ENCODE assay signal across 8 mouse cellular contexts in the genomic region with DNA sequence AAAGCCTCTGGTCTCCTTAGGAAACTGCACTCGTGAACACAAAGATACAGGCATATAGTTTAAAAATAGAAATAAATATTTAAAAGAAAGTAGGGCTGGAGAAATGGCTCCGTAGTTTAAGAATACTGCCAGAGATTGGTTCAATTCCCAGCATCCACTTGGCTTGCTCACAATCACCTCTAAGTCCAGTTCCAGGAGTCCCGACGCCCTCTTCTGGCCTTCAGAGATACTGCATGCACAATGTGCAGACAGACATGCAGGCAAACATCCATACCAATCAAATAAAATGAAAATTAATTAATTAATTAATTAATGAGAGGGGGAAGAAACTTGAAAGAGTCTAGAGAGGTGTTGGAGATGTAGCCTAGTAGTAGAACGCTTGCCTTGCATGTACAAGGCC.
A peak's percentile ranks its signal among the peaks of the same experiment; 100 is the strongest.
DNase-seq lines count a peak whose midpoint lies in the region; ATAC-seq lines count a peak whose summit lies in the region.

No protein-coding gene starts in this region.

- no peak overlapping the region for H3K4me2 ChIP-seq in hindbrain, embryonic 11.5 days (replicated peaks; ENCODE audit: low read depth, low read length)
- H3K4me2 ChIP-seq in hindbrain, embryonic 12.5 days (replicated peaks), result no peak overlapping the region
- peak overlapping the region; percentile 70; the same call in 1 of the 2 replicates for H3K4me2 ChIP-seq in embryonic facial prominence, embryonic 13.5 days
- H3K4me2 ChIP-seq in stomach, embryonic 15.5 days, result no peak overlapping the region

- no peaks in the 10 kb centered on the region for H3K36me3 ChIP-seq in hindbrain, embryonic 11.5 days (ENCODE audit: control insufficient read depth, insufficient read depth, low read length)
- no peaks in the 10 kb centered on the region for H3K36me3 ChIP-seq in hindbrain, embryonic 12.5 days
- H3K36me3 ChIP-seq in embryonic facial prominence, embryonic 13.5 days, result peaks cover 1% of the 10 kb centered on the region; the same call in 1 of the 2 replicates
- H3K36me3 ChIP-seq in stomach, embryonic 15.5 days, result no peaks in the 10 kb centered on the region

- ATAC-seq in hindbrain, embryonic 11.5 days (ENCODE audit: low FRiP score), result no peak
- no peak for ATAC-seq in hindbrain, embryonic 12.5 days (ENCODE audit: low FRiP score)
- ATAC-seq in embryonic facial prominence, embryonic 13.5 days (ENCODE audit: insufficient number of reproducible peaks, insufficient read depth, low FRiP score, low TSS enrichment, low read depth), result no peak
- no peak for ATAC-seq in stomach, embryonic 15.5 days (ENCODE audit: insufficient read depth, low FRiP score, low read depth)

- no peaks in the 10 kb centered on the region for H3K9me3 ChIP-seq in hindbrain, embryonic 11.5 days (ENCODE audit: control insufficient read depth, low read length)
- no peaks in the 10 kb centered on the region for H3K9me3 ChIP-seq in hindbrain, embryonic 12.5 days (replicated peaks)
- no peaks in the 10 kb centered on the region for H3K9me3 ChIP-seq in embryonic facial prominence, embryonic 13.5 days
- H3K9me3 ChIP-seq in stomach, embryonic 15.5 days, result no peaks in the 10 kb centered on the region

- H3K9ac ChIP-seq in hindbrain, embryonic 11.5 days (ENCODE audit: low read depth, low read length), result no peak overlapping the region
- no peak overlapping the region for H3K9ac ChIP-seq in hindbrain, embryonic 12.5 days
- peak overlapping the region; percentile 98; the same call in 1 of the 2 replicates for H3K9ac ChIP-seq in embryonic facial prominence, embryonic 13.5 days
- no peak overlapping the region for H3K9ac ChIP-seq in stomach, embryonic 15.5 days

- WGBS in hindbrain, embryonic 11.5 days, result 32% methylated on average over 5 of the region's 5 CpGs
- 29% methylated on average over 5 of the region's 5 CpGs for WGBS in hindbrain, embryonic 12.5 days
- WGBS in embryonic facial prominence, embryonic 13.5 days, result 37% methylated on average over 5 of the region's 5 CpGs
- WGBS in stomach, embryonic 15.5 days, result 33% methylated on average over 5 of the region's 5 CpGs

- peaks cover 10% of the 10 kb centered on the region for H3K4me1 ChIP-seq in hindbrain, embryonic 11.5 days (replicated peaks; ENCODE audit: control insufficient read depth, insufficient read depth, low read length)
- peaks cover 47% of the 10 kb centered on the region for H3K4me1 ChIP-seq in hindbrain, embryonic 12.5 days
- peaks cover 20% of the 10 kb centered on the region for H3K4me1 ChIP-seq in embryonic facial prominence, embryonic 13.5 days
- peaks cover 6% of the 10 kb centered on the region; the same call in 1 of the 2 replicates for H3K4me1 ChIP-seq in stomach, embryonic 15.5 days

- peak; percentile 62 for DNase-seq in hindbrain, embryonic 11.5 days (ENCODE audit: low spot score)
- DNase-seq in retina, postnatal 1 day, result peak; percentile 68
- no peak for DNase-seq in retina, embryonic 14.5 days (ENCODE audit: low spot score)
- DNase-seq in ovary, postnatal 10 days (ENCODE audit: low spot score), result no peak
- DNase-seq in gastrocnemius, postnatal 4 days (ENCODE audit: low spot score in 2 of 2), result no peak

- H3K4me3 ChIP-seq in hindbrain, embryonic 11.5 days (ENCODE audit: low read depth, low read length), result no peak overlapping the region
- H3K4me3 ChIP-seq in hindbrain, embryonic 12.5 days, result no peak overlapping the region
- H3K4me3 ChIP-seq in embryonic facial prominence, embryonic 13.5 days, result no peak overlapping the region
- no peak overlapping the region for H3K4me3 ChIP-seq in stomach, embryonic 15.5 days (replicated peaks)

- no peak overlapping the region for H3K27ac ChIP-seq in hindbrain, embryonic 11.5 days (ENCODE audit: low read depth, low read length)
- no peak overlapping the region for H3K27ac ChIP-seq in hindbrain, embryonic 12.5 days
- H3K27ac ChIP-seq in embryonic facial prominence, embryonic 13.5 days, result 0 out of 2 replicates have a peak overlapping the region, but pooled peaks have one; percentile 98
- H3K27ac ChIP-seq in stomach, embryonic 15.5 days, result peak overlapping the region; percentile 92

- H3K27me3 ChIP-seq in hindbrain, embryonic 11.5 days (ENCODE audit: control insufficient read depth, insufficient read depth, low read length), result no peaks in the 10 kb centered on the region
- peaks cover 5% of the 10 kb centered on the region; the same call in 1 of the 2 replicates for H3K27me3 ChIP-seq in hindbrain, embryonic 12.5 days
- no peaks in the 10 kb centered on the region for H3K27me3 ChIP-seq in embryonic facial prominence, embryonic 13.5 days
- no peaks in the 10 kb centered on the region for H3K27me3 ChIP-seq in stomach, embryonic 15.5 days (replicated peaks)

Comparison
In these comparisons a context has a peak if more than half of its experiments do, and no peak if none do; other contexts are left out.
1. DNase-seq: peak in hindbrain, embryonic 11.5 days (single experiment) and retina, postnatal 1 day (single experiment); none in retina, embryonic 14.5 days (single experiment), ovary, postnatal 10 days (single experiment) and gastrocnemius, postnatal 4 days (0 of 2).
2. H3K27ac ChIP-seq: peak in embryonic facial prominence, embryonic 13.5 days (single experiment) and stomach, embryonic 15.5 days (single experiment); none in hindbrain, embryonic 11.5 days (single experiment) and hindbrain, embryonic 12.5 days (single experiment).